Mouse (Mus musculus) gastrocnemius, postnatal 4 days (tissue): ENCODE data around the gene Mxi1. TPM values are rescaled to one million over a fixed set of nuclear protein-coding genes. Genes with fewer than 3 reads are reported as not detected.

Source experiments
- DNase-seq, 2 experiments: peaks; one replicate each; pipeline ENCODE4 v3.0.0; 2021 to 2022; ENCODE audit warnings: low spot score in 2 of 2, mixed read lengths in 2 of 2
- total RNA-seq, 2 experiments: library from RNA; stranded (reverse); gene quantifications; 2 replicates each; pipeline ENCODE4 v1.2.3; 2021

Mxi1 gene
- total RNA-seq, 2 experiments from 2014 or later: 27.0 to 28.4 TPM

DNA sequence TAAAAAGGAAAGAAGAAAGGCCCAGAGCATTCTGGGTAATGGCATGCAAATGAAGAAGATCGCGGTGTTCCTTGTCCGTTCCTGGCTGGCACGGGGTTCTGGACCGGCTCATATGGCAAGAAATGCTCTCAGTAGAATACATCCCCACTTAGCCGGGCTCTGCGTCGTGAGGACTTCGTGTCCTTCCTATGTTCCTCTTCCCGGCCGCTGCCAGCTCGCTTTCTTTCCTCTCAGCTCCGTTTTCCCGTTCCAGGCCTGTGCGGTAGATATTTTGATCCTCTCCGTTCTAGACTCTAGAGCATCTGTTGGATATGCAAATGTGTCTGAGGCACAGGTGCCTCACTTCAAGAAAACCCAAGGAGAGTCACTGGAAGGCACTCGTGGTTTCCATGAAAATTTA is 104.9 kb downstream of the Mxi1 start:
- DNase-seq: no peak

GRCm38 (mm10) chr19:53419834-53420233 is 109.5 kb downstream of the Mxi1 start:
- peak in 1 of 2 experiments; percentile 49 for DNase-seq

- peak in 1 of 2 experiments; percentile 62 for DNase-seq
Observed at GRCm38 (mm10) chr19:53420924-53421582, 110.7 kb downstream of the Mxi1 start.

- no peak for DNase-seq
Observed at GRCm38 (mm10) chr19:53421583-53422188, 111.4 kb downstream of the Mxi1 start.

GRCm38 (mm10) chr19:53422358-53423308 is 112.3 kb downstream of the Mxi1 start:
- no peak for DNase-seq

DNA sequence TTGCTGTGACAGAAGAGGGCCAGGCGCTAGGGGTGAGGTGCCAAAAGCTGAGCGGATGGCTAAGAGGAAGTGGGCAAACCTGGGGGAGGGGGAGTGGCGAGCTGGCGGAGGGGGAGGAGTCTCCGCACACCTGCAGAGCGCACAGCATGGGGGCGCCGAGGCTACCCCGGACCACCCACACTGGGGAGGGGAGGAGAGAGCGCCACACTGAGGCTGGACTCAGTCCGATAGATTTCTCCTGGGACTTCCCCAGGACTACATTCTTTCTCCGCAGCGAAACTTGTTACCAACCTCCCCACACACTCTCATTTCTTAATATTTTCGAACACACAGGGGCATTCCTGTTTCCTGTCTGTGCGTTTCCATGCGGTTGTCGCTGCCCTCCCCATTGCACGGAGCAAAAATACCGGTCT is 113.0 kb downstream of the Mxi1 start:
- DNase-seq: no peak

DNA sequence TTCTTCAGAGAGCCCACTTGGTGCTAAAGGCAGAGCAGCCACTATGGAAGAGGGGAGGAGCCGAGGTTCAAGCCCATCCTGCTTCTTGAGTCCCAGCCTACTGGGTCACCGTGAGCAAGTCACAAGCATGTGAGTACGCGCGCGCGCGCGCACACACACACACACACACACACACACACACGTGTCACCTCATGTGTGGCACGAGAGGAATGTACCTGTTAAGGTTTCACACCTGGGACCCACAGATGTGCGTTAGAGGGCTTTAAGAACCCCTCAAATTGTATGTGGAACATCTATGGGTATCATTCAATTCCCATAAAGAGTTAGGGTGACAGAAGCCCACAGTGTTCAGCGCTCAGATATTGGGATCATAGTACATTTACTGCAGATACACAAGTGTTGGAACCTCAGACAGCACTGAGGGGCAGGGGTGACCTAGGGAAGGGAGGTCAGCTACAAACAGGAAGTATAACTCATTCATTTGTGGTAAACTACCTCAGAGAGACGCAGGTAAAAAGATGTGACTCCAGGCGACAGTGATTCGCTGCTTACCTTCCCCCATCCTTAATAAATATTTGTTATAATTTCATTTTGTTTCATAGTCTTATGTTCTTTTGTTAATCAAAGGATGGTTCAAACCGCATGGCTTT is 113.6 kb downstream of the Mxi1 start:
- no peak for DNase-seq

DNA sequence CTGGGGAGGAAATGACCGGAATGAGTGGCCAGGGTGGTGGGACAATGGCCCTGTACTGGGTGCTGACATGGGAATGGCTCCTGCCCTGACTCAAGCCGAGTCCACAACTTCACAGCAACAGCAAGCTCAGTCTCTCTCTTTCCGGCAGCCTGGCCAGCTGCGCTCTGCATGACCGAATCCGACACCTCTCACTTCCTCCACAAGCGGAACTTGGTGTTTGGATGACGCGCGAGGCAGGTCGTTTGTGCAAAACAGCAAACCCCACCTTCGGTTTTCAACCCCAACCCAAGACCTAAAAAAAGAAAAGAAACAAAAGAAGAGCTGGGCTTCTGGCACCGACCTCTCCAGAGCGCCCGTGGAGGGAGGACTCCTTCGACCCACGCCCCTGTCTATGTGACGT is 114.3 kb downstream of the Mxi1 start:
- no peak for DNase-seq

Other genes starting within 250 kb of the Mxi1 start
- gene Add3, start 170.1 kb upstream of the Mxi1 start, total RNA-seq: 10 to 100 TPM; 76.6 to 85.1 TPM
- gene Gm10197, start 61.2 kb downstream of the Mxi1 start, total RNA-seq: not detected
- gene Smndc1, start 80.1 kb downstream of the Mxi1 start, total RNA-seq: 10 to 100 TPM; 36.6 to 42.4 TPM
- 1 to 10 TPM; 1.2 to 1.4 TPM for gene Dusp5, start 218.6 kb downstream of the Mxi1 start, total RNA-seq